Mouse (Mus musculus): Measurements from ENCODE around the gene Theg. TPM values are rescaled to one million over a fixed set of nuclear protein-coding genes. Genes with fewer than 3 reads are reported as not detected.

Theg gene
- polyA plus RNA-seq, 1 experiment from 2014 or later = not detected

- Histone ChIP-seq H3K27me3 (ENCODE audit: insufficient read depth, low read length) (peaks cover 32% of the 10 kb centered on the region), H3K4me1 (ENCODE audit: insufficient read depth) (peaks cover 8% of the 10 kb centered on the region; the same call in 1 of the 2 replicates), H3K9ac (replicated peaks) (no peak overlapping the region), H3K9me3 (ENCODE audit: low read length) (no peaks in the 10 kb centered on the region), H3K27ac (ENCODE audit: low read depth) (no peak overlapping the region), H3K4me3 (ENCODE audit: low read depth, low read length) (no peak overlapping the region), H3K36me3 (replicated peaks; ENCODE audit: insufficient read depth, low read length) (no peaks in the 10 kb centered on the region), H3K4me2 (ENCODE audit: low read depth, low read length) (no peak overlapping the region)
- ATAC-seq = peak; percentile 31; the same call in 1 of the 2 replicates
- peak; percentile 25 for DNase-seq
- TF ChIP-seq CTCF (IDR thresholded peaks at IDR 0.05; ENCODE audit: low read depth) = peak; percentile 38; the same call in 1 of the 2 replicates
- no peak for TF ChIP-seq EP300 (IDR thresholded peaks at IDR 0.05; ENCODE audit: low read depth)
- WGBS (ENCODE audit: insufficient replicate concordance) = 14% methylated on average over 46 of the region's 51 CpGs
Measured at GRCm38 (mm10) chr10:79612192-79613135, 25.3 kb upstream of the Theg start.

- H3K36me3 ChIP-seq (replicated peaks; ENCODE audit: insufficient read depth, low read length) = no peaks in the 10 kb centered on the region
- H3K27me3 ChIP-seq (ENCODE audit: insufficient read depth, low read length) = peaks cover 32% of the 10 kb centered on the region
- no peak for DNase-seq
- TF ChIP-seq EP300 (IDR thresholded peaks at IDR 0.05; ENCODE audit: low read depth) = no peak
- TF ChIP-seq CTCF (IDR thresholded peaks at IDR 0.05; ENCODE audit: low read depth) = no peak
- no peak overlapping the region for H3K4me3 ChIP-seq (ENCODE audit: low read depth, low read length)
- H3K4me2 ChIP-seq (ENCODE audit: low read depth, low read length) = no peak overlapping the region
- WGBS (ENCODE audit: insufficient replicate concordance) = 47% methylated on average over 5 of the region's 5 CpGs
- H3K27ac ChIP-seq (ENCODE audit: low read depth) = no peak overlapping the region
- H3K9me3 ChIP-seq (ENCODE audit: low read length) = no peaks in the 10 kb centered on the region
- no peak overlapping the region for H3K9ac ChIP-seq (replicated peaks)
- peaks cover 8% of the 10 kb centered on the region; the same call in 1 of the 2 replicates for H3K4me1 ChIP-seq (ENCODE audit: insufficient read depth)
- no peak for ATAC-seq
Measured at GRCm38 (mm10) chr10:79611296-79611695, 24.2 kb upstream of the Theg start.

GRCm38 (mm10) chr10:79609276-79609675 lies 22.1 kb upstream of the Theg start:
- Histone ChIP-seq H3K4me2 (ENCODE audit: low read depth, low read length) (no peak overlapping the region), H3K4me3 (ENCODE audit: low read depth, low read length) (no peak overlapping the region), H3K27ac (ENCODE audit: low read depth) (no peak overlapping the region), H3K4me1 (ENCODE audit: insufficient read depth) (peaks cover 8% of the 10 kb centered on the region; the same call in 1 of the 2 replicates), H3K9ac (replicated peaks) (no peak overlapping the region), H3K9me3 (ENCODE audit: low read length) (no peaks in the 10 kb centered on the region), H3K27me3 (ENCODE audit: insufficient read depth, low read length) (peaks cover 32% of the 10 kb centered on the region), H3K36me3 (replicated peaks; ENCODE audit: insufficient read depth, low read length) (no peaks in the 10 kb centered on the region)
- DNase-seq (no peak), ATAC-seq (no peak)
- WGBS (ENCODE audit: insufficient replicate concordance) = 70% methylated on average over 3 of the region's 3 CpGs
- TF ChIP-seq CTCF (IDR thresholded peaks at IDR 0.05; ENCODE audit: low read depth) = no peak
- no peak for TF ChIP-seq EP300 (IDR thresholded peaks at IDR 0.05; ENCODE audit: low read depth)

GRCm38 (mm10) chr10:79607892-79608291 lies 20.8 kb upstream of the Theg start:
- Histone ChIP-seq H3K4me3 (ENCODE audit: low read depth, low read length) (no peak overlapping the region), H3K36me3 (replicated peaks; ENCODE audit: insufficient read depth, low read length) (no peaks in the 10 kb centered on the region), H3K27ac (ENCODE audit: low read depth) (no peak overlapping the region), H3K9ac (replicated peaks) (no peak overlapping the region), H3K4me1 (ENCODE audit: insufficient read depth) (no peaks in the 10 kb centered on the region), H3K27me3 (ENCODE audit: insufficient read depth, low read length) (peaks cover 20% of the 10 kb centered on the region), H3K4me2 (ENCODE audit: low read depth, low read length) (no peak overlapping the region), H3K9me3 (ENCODE audit: low read length) (no peaks in the 10 kb centered on the region)
- 40% methylated on average over 2 of the region's 2 CpGs for WGBS (ENCODE audit: insufficient replicate concordance)
- no peak for ATAC-seq
- DNase-seq = no peak
- TF ChIP-seq EP300 (IDR thresholded peaks at IDR 0.05; ENCODE audit: low read depth) (no peak), CTCF (IDR thresholded peaks at IDR 0.05; ENCODE audit: low read depth) (no peak)

GRCm38 (mm10) chr10:79606537-79606936 lies 19.4 kb upstream of the Theg start:
- no peak overlapping the region for H3K4me3 ChIP-seq (ENCODE audit: low read depth, low read length)

GRCm38 (mm10) chr10:79597936-79598230 lies 10.8 kb upstream of the Theg start:
- H3K9ac ChIP-seq (replicated peaks) = no peak overlapping the region
- ATAC-seq = no peak
- no peak overlapping the region for H3K4me3 ChIP-seq (ENCODE audit: low read depth, low read length)
- H3K4me2 ChIP-seq (ENCODE audit: low read depth, low read length) = no peak overlapping the region
- no peaks in the 10 kb centered on the region for H3K36me3 ChIP-seq (replicated peaks; ENCODE audit: insufficient read depth, low read length)
- no peak for DNase-seq
- WGBS (ENCODE audit: insufficient replicate concordance) = 77% methylated on average over 4 of the region's 4 CpGs
- H3K4me1 ChIP-seq (ENCODE audit: insufficient read depth) = no peaks in the 10 kb centered on the region
- no peaks in the 10 kb centered on the region for H3K27me3 ChIP-seq (ENCODE audit: insufficient read depth, low read length)
- H3K27ac ChIP-seq (ENCODE audit: low read depth) = no peak overlapping the region
- TF ChIP-seq EP300 (IDR thresholded peaks at IDR 0.05; ENCODE audit: low read depth) (no peak), CTCF (IDR thresholded peaks at IDR 0.05; ENCODE audit: low read depth) (no peak)
- no peaks in the 10 kb centered on the region for H3K9me3 ChIP-seq (ENCODE audit: low read length)

More at GRCm38 (mm10) chr10:79606537-79606936, 19.4 kb upstream of the Theg start:
- no peaks in the 10 kb centered on the region for H3K4me1 ChIP-seq (ENCODE audit: insufficient read depth)
- H3K9me3 ChIP-seq (ENCODE audit: low read length) = no peaks in the 10 kb centered on the region
- peaks cover 8% of the 10 kb centered on the region; the same call in 1 of the 2 replicates for H3K27me3 ChIP-seq (ENCODE audit: insufficient read depth, low read length)
- ATAC-seq = no peak
- no peak for TF ChIP-seq EP300 (IDR thresholded peaks at IDR 0.05; ENCODE audit: low read depth)
- TF ChIP-seq CTCF (IDR thresholded peaks at IDR 0.05; ENCODE audit: low read depth) = no peak
- H3K27ac ChIP-seq (ENCODE audit: low read depth) = no peak overlapping the region
- no peaks in the 10 kb centered on the region for H3K36me3 ChIP-seq (replicated peaks; ENCODE audit: insufficient read depth, low read length)
- WGBS (ENCODE audit: insufficient replicate concordance) = 73% methylated on average over 4 of the region's 4 CpGs
- H3K4me2 ChIP-seq (ENCODE audit: low read depth, low read length) = no peak overlapping the region
- no peak for DNase-seq
- no peak overlapping the region for H3K9ac ChIP-seq (replicated peaks)

Measured in liver, postnatal 0 days (tissue).